Mouse (Mus musculus) spleen, postnatal 36 days (tissue): ENCODE data around the gene Larp4.

Source experiments
- DNase-seq, 2 experiments: peaks; one replicate each; pipeline ENCODE4 v3.0.0; 2022; ENCODE audit warnings: low spot score in 2 of 2, mixed read lengths in 1 of 2

The Larp4 gene

DNA sequence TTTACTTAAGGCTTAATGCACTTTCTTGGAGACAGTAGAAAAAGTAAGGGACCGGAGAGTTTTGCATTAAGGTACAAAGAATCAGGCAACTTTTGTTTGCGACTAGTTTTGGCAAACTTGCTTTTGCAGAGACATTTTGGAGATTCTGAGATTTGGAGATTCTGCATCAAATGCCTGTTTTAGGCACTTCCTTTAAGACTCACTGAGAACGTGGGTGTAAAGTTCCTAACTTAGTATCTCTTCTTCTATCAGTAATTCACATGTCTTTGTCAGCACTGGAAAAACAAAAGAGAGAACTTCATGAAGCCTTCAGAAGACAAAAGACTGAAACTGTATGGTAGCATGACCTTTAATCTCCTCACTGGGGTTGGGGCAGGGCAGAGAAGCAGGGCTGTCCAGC, 87.8 kb downstream of the Larp4 start:
- DNase-seq: no peak

DNA sequence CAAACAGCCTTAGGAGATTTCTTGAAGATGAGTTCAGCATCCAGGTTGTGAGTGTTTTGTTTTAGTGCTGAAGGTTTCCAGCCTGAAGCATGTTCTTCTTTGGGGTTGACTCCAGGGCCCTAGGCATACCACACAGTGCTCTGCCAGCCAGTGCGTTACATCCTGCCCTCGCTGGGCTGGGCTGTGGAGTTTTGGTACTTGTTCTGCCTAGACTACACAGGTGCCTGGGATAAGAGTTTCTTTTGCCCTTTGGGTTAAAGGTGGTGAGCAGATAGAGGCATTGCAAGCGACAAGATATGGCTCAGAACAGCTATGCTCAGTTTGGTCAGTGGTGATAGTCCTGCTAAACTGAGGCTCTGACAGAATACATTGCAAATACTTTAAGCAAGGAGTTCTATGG, 88.3 kb downstream of the Larp4 start:
- peak; percentile 36 to 37 for DNase-seq

DNA sequence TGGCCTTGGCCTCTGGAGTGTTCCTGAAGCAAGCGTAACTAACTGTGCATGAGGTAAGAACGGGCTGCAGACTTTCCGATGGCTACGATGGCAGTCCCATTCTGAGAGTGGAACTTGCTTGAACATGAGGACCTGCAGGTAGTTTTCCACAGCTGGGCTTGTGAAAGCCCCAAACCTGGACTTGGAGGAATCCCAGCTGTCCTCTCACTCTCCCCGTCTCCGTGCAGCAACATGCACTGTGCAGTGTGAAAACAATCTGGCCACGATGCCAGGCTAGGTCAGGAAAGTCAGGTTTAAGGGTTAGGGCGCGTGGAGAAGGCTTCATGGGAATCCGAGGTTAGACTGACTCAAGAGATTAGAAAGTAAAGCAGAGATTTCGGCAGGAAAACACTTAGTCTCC, 89.0 kb downstream of the Larp4 start:
- no peak for DNase-seq

DNA sequence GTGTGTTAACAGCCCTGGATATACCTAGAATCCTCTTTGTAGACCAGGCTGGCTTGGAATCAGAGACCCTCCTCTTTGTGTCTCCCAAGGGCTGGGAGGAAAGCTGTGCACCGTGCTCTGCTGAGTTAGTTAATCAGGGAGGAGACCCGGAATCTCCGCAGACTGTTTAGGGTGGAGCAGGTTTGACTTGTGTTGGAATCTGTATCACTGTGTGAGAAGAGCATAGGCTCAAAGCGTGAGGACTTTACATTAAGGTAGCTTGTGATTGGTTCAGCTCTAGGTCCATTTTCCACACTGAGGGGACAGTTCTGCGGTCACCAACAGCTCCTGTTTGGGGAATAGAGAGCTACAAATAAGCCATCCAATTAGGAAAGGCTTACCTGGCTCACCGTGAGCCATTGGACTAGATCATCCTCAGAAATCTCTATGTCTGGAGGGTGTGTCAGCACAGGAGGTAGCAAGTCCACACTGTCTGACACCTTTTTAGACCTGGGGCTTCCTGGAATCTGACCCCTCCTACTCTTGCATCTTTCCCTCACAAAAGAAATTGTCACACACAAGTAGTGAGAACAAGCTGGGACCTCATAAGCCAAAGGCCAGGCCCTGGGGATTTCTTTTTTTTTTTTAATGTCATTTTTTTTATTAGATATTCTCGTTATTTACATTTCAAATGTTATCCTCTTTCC, 89.9 kb downstream of the Larp4 start:
- no peak for DNase-seq

DNA sequence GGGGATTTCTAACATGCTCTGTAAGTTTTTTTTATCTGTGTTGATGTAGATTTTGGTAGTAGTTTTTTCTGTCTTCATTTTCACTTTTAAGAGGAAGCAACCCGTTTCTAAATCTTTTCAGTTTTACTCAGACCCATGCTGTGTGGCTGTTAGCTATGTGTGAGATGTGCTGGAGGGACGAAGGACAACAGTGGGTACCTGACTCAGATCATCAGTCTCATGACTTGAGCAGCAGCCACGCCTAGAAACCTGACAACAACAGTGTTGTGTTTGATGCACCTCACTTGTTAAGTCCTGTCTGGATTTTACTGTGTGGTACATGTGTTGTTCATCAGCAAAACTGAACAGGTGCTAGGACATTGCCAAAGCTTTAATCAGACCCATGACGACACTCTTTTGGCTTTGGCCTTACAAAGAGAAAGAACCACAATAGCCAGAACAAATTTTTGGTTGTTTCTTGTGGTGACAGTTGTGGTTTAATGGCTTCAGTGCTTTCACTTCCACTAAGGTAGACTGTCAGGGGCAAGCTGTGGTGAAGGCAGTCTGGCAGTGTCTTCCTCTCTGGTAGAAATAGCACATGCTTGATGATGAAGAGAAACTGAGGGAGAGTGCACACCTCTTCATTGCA, 90.8 kb downstream of the Larp4 start:
- DNase-seq: peak; percentile 66 to 68

DNA sequence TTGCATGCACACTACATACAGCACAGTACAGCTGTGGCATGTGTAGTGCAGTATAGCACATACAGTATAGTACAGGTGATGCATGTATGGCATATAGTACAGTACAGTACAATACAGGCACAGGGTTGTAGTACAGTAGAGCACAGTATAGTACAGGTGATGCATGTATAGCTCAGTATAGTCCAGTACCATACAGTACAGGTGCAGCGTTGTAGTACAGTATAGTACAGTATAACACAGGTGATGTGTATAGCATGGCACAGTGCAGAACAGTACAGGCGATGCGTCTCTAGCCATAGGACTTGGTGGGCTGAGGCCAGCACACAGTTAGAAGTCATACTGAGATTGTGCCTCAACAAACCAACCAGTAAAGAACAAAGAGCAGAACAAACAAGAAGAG, 91.5 kb downstream of the Larp4 start:
- DNase-seq: no peak

DNA sequence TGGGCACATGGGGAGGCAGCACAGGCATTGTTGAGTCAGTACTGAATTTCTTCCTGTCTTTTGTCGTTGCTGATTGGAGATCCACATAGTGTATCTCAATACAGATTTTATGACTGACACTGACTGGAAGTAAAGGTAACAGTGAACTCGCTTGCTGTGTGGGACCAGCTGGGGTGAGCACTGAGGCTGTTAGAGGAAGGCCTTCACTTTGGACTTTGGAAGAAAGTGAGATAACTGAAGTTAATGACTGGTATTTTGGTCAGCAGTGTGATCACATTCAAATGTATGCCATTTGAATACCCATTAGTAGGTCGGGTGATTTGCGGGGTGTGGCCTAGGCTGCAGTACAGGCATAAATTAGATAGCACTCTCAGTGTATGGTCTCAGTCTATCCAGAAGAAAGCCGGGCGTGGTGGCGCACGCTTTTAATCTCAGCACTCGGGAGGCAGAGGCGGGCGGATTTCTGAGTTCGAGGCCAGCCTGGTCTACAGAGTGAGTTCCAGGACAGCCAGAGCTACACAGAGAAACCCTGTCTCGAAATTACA, 93.4 kb downstream of the Larp4 start:
- DNase-seq: no peak
